Mouse (Mus musculus) layer of hippocampus, postnatal 14 days (tissue): ENCODE results near the gene Samt3. TPM values are rescaled to one million over a fixed set of nuclear protein-coding genes. Genes with fewer than 3 reads are reported as not detected.

Experiments
- DNase-seq, 2 experiments: peaks; one replicate each; pipeline ENCODE4 v3.0.0; 2021 to 2022; ENCODE audit warnings: low spot score in 2 of 2, mixed read lengths in 1 of 2
- long read RNA-seq, 2 experiments: library from polyadenylated mRNA; stranded (forward); transcript quantifications; one replicate each; pipeline ENCODE4 v2.0.0; 2021
- total RNA-seq, 2 experiments: library from RNA; stranded (reverse); gene quantifications; 2 replicates each; pipeline ENCODE4 v1.2.3; 2021

The Samt3 gene
- total RNA-seq = not detected
- long read RNA-seq, experiment 1 = 0 reads
- long read RNA-seq, experiment 2 = 0 reads

DNA sequence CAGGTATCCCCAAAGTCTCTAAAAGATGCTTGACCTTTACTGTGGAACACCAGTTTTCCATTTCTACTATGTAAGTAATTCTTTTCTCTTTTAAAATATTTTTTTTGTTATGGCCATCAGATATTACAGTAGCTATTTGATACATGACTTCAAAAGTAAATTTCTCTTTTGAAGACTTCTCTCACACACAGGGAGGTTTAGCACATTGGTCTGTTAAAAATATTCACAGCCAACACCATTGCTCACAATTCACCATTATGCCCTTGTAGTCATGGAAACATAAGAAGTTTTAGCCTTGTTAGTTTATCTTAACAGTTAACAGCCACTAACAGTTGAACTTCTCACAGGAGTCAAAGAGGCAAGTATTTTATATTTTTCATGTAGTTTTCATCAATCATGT lies at the start of gene Samt3:
TSS of gene Samt3 (plus strand) at position 301 of the 400 bp plus-strand sequence.
- DNase-seq = no peak

DNA sequence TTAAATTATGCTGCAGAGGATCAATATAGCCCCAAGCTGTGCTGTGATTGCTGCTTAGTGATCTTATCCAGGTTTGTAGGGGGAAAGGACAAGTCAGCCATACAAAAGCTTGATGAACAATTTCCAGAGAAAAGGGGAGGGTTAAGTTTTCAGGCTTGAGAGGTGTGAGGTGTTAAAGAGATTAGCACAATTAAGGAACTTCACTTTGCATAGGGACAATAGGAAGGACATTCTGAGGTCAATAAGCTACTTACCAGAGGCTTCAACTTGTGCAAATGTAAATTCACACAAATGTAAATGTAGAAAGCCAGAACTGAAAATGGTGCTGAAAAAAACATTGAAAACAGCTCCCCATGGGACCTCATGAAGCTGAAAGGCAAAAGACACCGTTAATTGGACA lies 27.4 kb upstream of the Samt3 start:
- DNase-seq = no peak

DNA sequence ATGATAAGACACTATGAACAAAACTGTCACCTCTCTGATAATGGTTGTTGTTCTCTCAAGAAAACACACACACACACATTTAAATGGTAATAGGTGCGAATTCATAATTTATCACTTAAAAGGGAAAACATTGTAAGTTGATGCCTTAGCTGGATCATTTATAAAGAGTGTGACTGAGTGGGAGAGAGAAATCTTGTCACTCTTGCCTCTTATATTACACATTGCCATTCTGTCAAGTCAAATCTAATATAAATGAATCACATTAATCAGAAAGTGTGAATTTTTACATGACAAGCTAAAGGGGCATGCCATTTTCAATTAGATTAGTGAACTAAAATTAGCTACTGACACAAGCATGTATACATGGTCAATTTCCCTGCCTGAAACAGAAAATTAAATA lies 44.7 kb downstream of the Samt3 start:
- DNase-seq = no peak

Other genes with a start within 250 kb of the Samt3 start
- under 1 TPM in 1 of 2 experiments, not detected in 1; 0.12 TPM for gene 5430427O19Rik, start 173.8 kb upstream of the Samt3 start, total RNA-seq
- not detected for gene Nr0b1, start 147.6 kb downstream of the Samt3 start, total RNA-seq